Mouse (Mus musculus): Measurements from ENCODE around the gene Fads1. TPM values are rescaled to one million over a fixed set of nuclear protein-coding genes. Genes with fewer than 3 reads are reported as not detected.

The Fads1 gene
- total RNA-seq, 2 experiments from 2014 or later: 659 to 1,051 TPM

GRCm38 (mm10) chr19:10176477-10176876, 6.2 kb upstream of the Fads1 start:
- no peak for DNase-seq (ENCODE audit: low spot score in 2 of 2)

GRCm38 (mm10) chr19:10176941-10177372, 5.7 kb upstream of the Fads1 start:
- DNase-seq (ENCODE audit: low spot score in 2 of 2): no peak

- DNase-seq (ENCODE audit: low spot score in 2 of 2): peak in 1 of 2 experiments; percentile 1
Observed at GRCm38 (mm10) chr19:10181225-10181624, 1.5 kb upstream of the Fads1 start.

GRCm38 (mm10) chr19:10182142-10182541, 546 bp upstream of the Fads1 start:
- no peak for DNase-seq (ENCODE audit: low spot score in 2 of 2)

- peak; percentile 59 for DNase-seq (ENCODE audit: low spot score in 2 of 2)
Observed at GRCm38 (mm10) chr19:10183299-10183983, 753 bp downstream of the Fads1 start.

- DNase-seq (ENCODE audit: low spot score in 2 of 2): peak in 1 of 2 experiments; percentile 54
Observed at GRCm38 (mm10) chr19:10184096-10184495, 1.4 kb downstream of the Fads1 start.

- no peak for DNase-seq (ENCODE audit: low spot score in 2 of 2)
Observed at GRCm38 (mm10) chr19:10185876-10186275, 3.2 kb downstream of the Fads1 start.

GRCm38 (mm10) chr19:10186569-10186968, 3.9 kb downstream of the Fads1 start:
- DNase-seq (ENCODE audit: low spot score in 2 of 2): no peak

- DNase-seq (ENCODE audit: low spot score in 2 of 2): no peak
Observed at GRCm38 (mm10) chr19:10188281-10188811, 5.7 kb downstream of the Fads1 start.

- no peak for DNase-seq (ENCODE audit: low spot score in 2 of 2)
Observed at GRCm38 (mm10) chr19:10189022-10189421, 6.3 kb downstream of the Fads1 start.

GRCm38 (mm10) chr19:10189940-10190339, 7.3 kb downstream of the Fads1 start:
- no peak for DNase-seq (ENCODE audit: low spot score in 2 of 2)

- peak; percentile 64 to 68 for DNase-seq (ENCODE audit: low spot score in 2 of 2)
Observed at GRCm38 (mm10) chr19:10190796-10191195, 8.1 kb downstream of the Fads1 start.

- DNase-seq (ENCODE audit: low spot score in 2 of 2): no peak
Observed at GRCm38 (mm10) chr19:10191326-10191725, 8.6 kb downstream of the Fads1 start.

GRCm38 (mm10) chr19:10194337-10194736, 11.6 kb downstream of the Fads1 start:
- no peak for DNase-seq (ENCODE audit: low spot score in 2 of 2)

GRCm38 (mm10) chr19:10195252-10195651, 12.6 kb downstream of the Fads1 start:
- no peak for DNase-seq (ENCODE audit: low spot score in 2 of 2)

GRCm38 (mm10) chr19:10197130-10197529, 14.4 kb downstream of the Fads1 start:
- no peak for DNase-seq (ENCODE audit: low spot score in 2 of 2)

GRCm38 (mm10) chr19:10198286-10198685, 15.6 kb downstream of the Fads1 start:
- no peak for DNase-seq (ENCODE audit: low spot score in 2 of 2)

- peak; percentile 84 to 87 for DNase-seq (ENCODE audit: low spot score in 2 of 2)
Observed at GRCm38 (mm10) chr19:10198723-10199122, 16.0 kb downstream of the Fads1 start.

- DNase-seq (ENCODE audit: low spot score in 2 of 2): no peak
Observed at GRCm38 (mm10) chr19:10203146-10203847, 20.6 kb downstream of the Fads1 start.

GRCm38 (mm10) chr19:10203848-10204615, 21.3 kb downstream of the Fads1 start, which contains the start of the genes Tmem258 and Fen1:
TSS of gene Tmem258 (plus strand) at chr19:10204014.
TSS of gene Fen1 (minus strand) at chr19:10204169.
- DNase-seq (ENCODE audit: low spot score in 2 of 2): peak; percentile 87 to 88

GRCm38 (mm10) chr19:10204616-10205001, 21.9 kb downstream of the Fads1 start:
- no peak for DNase-seq (ENCODE audit: low spot score in 2 of 2)
